Mouse (Mus musculus): ENCODE measurements around the gene Setd2. TPM values are rescaled to one million over a fixed set of nuclear protein-coding genes. Genes with fewer than 3 reads are reported as not detected.

Gene Setd2
- total RNA-seq, 2 experiments from 2014 or later, result 68.1 to 68.3 TPM

GRCm38 (mm10) chr9:110622621-110623219 is 90.3 kb downstream of the Setd2 start:
- no peak for DNase-seq (ENCODE audit: low spot score in 2 of 2)

- no peak for DNase-seq (ENCODE audit: low spot score in 2 of 2)
Measured at GRCm38 (mm10) chr9:110623416-110624195, 91.2 kb downstream of the Setd2 start.

- peak; percentile 81 to 86 for DNase-seq (ENCODE audit: low spot score in 2 of 2)
Measured at GRCm38 (mm10) chr9:110624361-110625166, 92.2 kb downstream of the Setd2 start, which contains the start of gene Nradd. TSS of gene Nradd (minus strand) at chr9:110624452.

GRCm38 (mm10) chr9:110625350-110625908 is 93.0 kb downstream of the Setd2 start:
- no peak for DNase-seq (ENCODE audit: low spot score in 2 of 2)

DNA sequence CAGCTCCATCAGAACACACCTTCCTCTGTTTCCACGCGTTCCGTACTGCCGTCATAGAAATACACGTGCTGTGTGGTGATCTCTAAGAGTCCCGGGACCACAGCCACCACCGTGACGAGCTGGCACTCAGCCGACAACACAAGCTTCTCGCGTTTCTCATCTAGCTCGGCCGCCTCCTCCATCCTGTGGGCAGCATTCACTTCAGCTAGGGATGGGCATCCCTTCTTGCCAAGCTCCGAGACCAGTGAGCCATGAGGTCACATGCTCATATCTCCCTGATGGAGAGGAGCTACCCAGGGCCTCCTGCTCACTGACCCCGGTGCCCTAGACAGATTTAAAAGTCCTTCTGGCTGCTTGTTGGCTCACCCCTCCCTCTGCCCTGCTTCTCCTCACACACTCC is 97.8 kb downstream of the Setd2 start:
- DNase-seq (ENCODE audit: low spot score in 2 of 2), result no peak

DNA sequence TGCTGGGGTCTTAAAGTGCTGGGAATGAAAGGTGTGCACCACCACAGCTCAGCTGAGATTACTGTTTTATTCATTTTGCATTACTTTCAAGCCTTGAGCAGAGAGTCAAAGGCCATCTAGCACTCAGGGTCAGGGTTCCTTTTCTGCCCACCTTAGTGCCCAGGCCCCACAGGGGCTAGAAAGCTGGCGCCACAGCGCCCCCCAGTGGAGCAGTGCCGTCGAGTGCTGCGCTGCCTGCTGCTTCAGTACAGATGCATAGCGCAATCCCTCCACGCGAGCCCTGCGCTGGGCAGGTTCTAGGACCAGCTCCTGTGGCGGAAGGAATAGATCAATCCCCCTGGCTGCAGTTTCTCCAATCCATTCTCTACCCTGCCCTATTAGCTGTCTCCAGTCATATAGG is 98.8 kb downstream of the Setd2 start:
- DNase-seq (ENCODE audit: low spot score in 2 of 2), result no peak

- no peak for DNase-seq (ENCODE audit: low spot score in 2 of 2)
Measured at GRCm38 (mm10) chr9:110631651-110632275, 99.4 kb downstream of the Setd2 start.

DNA sequence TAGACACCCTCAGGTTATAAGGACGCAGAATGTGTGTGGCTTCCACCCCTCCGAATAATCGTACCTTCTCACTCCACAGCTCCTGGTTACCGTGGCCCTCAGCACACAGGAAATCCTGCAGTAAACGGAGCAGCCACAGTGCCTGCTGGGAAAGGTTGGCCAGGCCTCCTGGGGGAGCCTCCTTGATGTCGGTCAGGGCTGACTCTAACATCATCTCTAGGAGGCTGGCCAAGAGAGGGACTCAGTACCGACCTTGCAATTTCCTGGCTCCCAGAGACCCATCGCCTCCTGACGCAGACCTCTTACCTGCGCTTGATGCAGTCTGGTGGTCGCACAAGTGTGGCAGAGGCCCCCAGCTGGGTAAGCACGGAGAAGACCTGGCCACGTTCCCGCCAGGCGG is 100.3 kb downstream of the Setd2 start:
- no peak for DNase-seq (ENCODE audit: low spot score in 2 of 2)

- DNase-seq (ENCODE audit: low spot score in 2 of 2), result no peak
Measured at GRCm38 (mm10) chr9:110633882-110634281, 101.5 kb downstream of the Setd2 start.

DNA sequence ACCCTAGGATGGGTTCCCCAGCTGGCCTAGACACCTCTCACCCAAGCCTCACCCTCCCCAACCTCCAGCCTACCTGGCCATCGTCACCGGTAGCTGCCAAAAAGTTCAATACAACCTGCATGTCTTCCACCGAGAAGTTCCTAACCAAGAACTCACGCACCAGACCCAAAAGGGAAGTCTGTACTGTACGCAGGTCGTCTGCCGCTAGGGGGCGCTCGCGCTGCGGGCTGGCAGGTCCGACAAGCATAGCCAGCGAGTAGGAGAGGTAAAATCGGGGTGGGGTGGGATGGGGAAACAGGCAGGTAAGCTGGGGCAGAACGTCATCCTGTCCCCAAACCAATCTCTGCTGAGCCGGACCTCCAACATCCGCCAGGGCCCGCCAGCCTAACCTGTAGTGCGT is 102.8 kb downstream of the Setd2 start:
- peak; percentile 82 to 87 for DNase-seq (ENCODE audit: low spot score in 2 of 2)

- DNase-seq (ENCODE audit: low spot score in 2 of 2), result no peak
Measured at GRCm38 (mm10) chr9:110638611-110639021, 106.2 kb downstream of the Setd2 start.

- no peak for DNase-seq (ENCODE audit: low spot score in 2 of 2)
Measured at GRCm38 (mm10) chr9:110641006-110641405, 108.6 kb downstream of the Setd2 start.

- DNase-seq (ENCODE audit: low spot score in 2 of 2), result no peak
Measured at GRCm38 (mm10) chr9:110642812-110643524, 110.6 kb downstream of the Setd2 start.

DNA sequence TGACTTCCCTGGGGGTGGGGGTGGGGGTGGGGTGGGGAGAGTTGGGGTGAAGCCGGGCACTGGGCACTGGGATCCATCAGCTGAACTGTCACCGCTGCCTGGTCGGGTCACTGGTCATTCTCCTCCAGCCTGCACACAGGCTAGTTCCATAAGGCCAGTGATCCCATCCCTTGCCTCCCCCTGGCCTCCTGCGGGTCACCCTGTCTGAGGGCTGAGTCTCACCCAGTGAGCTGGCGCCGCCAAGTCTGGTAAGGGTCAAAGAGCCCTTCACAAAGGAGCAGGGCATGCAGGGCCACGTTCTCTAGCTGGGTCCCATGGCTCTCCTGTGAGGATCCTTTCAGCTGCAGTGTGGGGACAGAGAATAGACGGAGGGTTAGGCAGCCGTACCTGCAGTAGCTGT is 111.4 kb downstream of the Setd2 start:
- no peak for DNase-seq (ENCODE audit: low spot score in 2 of 2)

DNA sequence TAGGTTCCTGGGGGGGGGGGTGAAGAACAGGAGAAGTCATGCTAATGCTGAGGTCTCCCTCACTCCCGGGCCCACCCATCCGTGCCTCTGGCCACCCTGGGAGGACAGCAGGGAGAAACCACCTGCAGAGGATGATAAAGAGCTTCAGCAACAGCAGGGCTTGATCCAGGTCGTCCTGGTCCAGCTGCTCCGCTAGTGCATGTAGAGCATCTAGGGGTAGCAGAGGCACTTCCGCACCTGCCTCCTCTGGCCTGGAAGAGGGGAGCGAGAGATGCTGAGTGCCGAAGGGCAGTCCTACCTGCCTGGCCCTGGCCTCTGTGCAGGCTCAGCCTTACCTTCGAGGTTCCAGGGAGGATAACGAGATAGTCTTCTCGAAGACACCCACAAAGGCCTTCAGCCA is 111.9 kb downstream of the Setd2 start:
- no peak for DNase-seq (ENCODE audit: low spot score in 2 of 2)

GRCm38 (mm10) chr9:110645219-110645618 is 112.8 kb downstream of the Setd2 start:
- no peak for DNase-seq (ENCODE audit: low spot score in 2 of 2)

GRCm38 (mm10) chr9:110649775-110650174 is 117.4 kb downstream of the Setd2 start:
- DNase-seq (ENCODE audit: low spot score in 2 of 2), result peak; percentile 42 to 65

- DNase-seq (ENCODE audit: low spot score in 2 of 2), result no peak
Measured at GRCm38 (mm10) chr9:110651931-110652722, 119.7 kb downstream of the Setd2 start.

DNA sequence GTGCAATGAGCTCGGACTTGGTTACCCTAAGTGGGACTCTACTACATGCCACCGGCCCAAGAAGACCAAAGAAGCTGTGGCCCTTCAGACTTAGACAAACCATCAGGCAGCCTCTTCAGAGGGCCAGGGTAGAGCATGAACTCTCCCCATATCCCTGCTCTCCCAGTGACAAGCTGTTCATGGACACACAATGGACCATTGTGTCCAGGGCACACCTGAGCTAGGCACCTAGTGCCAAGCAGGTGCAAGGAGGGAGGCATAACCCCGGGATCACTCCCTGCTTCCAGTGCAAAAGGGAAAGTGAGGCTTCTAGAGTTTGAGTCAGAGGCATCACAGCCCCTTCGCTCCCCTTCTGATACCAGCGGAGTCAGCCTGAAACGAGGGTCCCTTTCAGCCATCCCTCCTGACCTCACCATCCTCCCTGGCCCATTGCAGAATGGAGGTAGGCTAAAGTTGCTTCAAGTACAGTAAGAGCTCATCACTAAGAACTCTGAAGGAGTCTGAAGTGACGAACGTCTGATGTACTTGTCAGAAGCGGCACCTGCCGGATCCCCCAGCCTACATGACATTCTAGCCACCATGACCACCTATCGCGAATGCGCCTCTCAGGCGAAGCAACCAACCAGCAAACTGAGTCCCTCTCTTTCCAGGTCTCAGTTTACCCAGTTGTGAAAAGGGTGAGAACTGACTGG is 120.7 kb downstream of the Setd2 start:
- no peak for DNase-seq (ENCODE audit: low spot score in 2 of 2)
